Mouse (Mus musculus) hematopoietic stem cell, adult 5-6 weeks (primary cell): ENCODE data around the gene Zup1. TPM values are rescaled to one million over a fixed set of nuclear protein-coding genes. Genes with fewer than 3 reads are reported as not detected.

Experiments
- total RNA-seq: library from RNA; stranded (forward); fragments of 172-1452, 232-1000 nt; gene quantifications from 2 replicates; pipeline ENCODE4 v1.2.3, GENCODE M21; 2017

Gene Zup1
- total RNA-seq, 1 experiment from 2014 or later = 73.2 TPM

Other genes starting within 250 kb of the Zup1 start
- gene Sult3a2, start 164.6 kb downstream of the Zup1 start, total RNA-seq = not detected in 2 replicates
- not detected in 2 replicates for gene Sult3a1, start 93.5 kb downstream of the Zup1 start, total RNA-seq
- gene Rsph4a, start 46.2 kb downstream of the Zup1 start, total RNA-seq = not detected in 2 replicates
- 115 and 176 TPM in 2 replicates for gene Rwdd1, start 68.4 kb upstream of the Zup1 start, total RNA-seq
- gene Trappc3l, start 86.3 kb upstream of the Zup1 start, total RNA-seq = not detected in 2 replicates
- not detected in 2 replicates for gene Calhm4, start 93.0 kb upstream of the Zup1 start, total RNA-seq
- not detected in 2 replicates for gene Calhm5, start 145.2 kb upstream of the Zup1 start, total RNA-seq
- gene Calhm6, start 176.7 kb upstream of the Zup1 start, total RNA-seq = 13.1 and 16.7 TPM in 2 replicates